Mouse (Mus musculus): ENCODE results near the gene Grm1. TPM values are rescaled to one million over a fixed set of nuclear protein-coding genes. Genes with fewer than 3 reads are reported as not detected.
A peak's percentile ranks its signal among the peaks of the same experiment; 100 is the strongest.

Grm1 gene
- polyA plus RNA-seq, 1 experiment from 2014 or later = not detected

GRCm38 (mm10) chr10:10740729-10741128 is 341.4 kb downstream of the Grm1 start:
- Histone ChIP-seq H3K4me1 (ENCODE audit: control insufficient read depth, low read depth, low read length) (no peaks in the 10 kb centered on the region), H3K27ac (ENCODE audit: low read length) (no peak overlapping the region), H3K9me3 (replicated peaks; ENCODE audit: control insufficient read depth, low read length) (no peaks in the 10 kb centered on the region), H3K36me3 (ENCODE audit: control insufficient read depth, insufficient read depth) (no peaks in the 10 kb centered on the region), H3K4me3 (ENCODE audit: low read depth, low read length) (no peak overlapping the region), H3K4me2 (ENCODE audit: low read depth, low read length) (no peak overlapping the region), H3K27me3 (ENCODE audit: control insufficient read depth, insufficient read depth, low read depth, low read length) (no peaks in the 10 kb centered on the region), H3K9ac (ENCODE audit: low read depth, low read length) (no peak overlapping the region)
- 33% methylated on average over 3 of the region's 3 CpGs for WGBS (ENCODE audit: insufficient replicate concordance)
- ATAC-seq (ENCODE audit: low read depth) = peak; percentile 30; the same call in 1 of the 2 replicates

- 32% methylated on average over 1 of the region's 1 CpGs for whole genome bisulfite sequencing (ENCODE audit: insufficient replicate concordance)
- H3K4me3 ChIP-seq (ENCODE audit: low read depth, low read length) = no peak overlapping the region
- ATAC-seq (ENCODE audit: low read depth) = no peak
- no peaks in the 10 kb centered on the region for H3K36me3 ChIP-seq (ENCODE audit: control insufficient read depth, insufficient read depth)
- H3K27ac ChIP-seq (ENCODE audit: low read length) = no peak overlapping the region
- H3K4me2 ChIP-seq (ENCODE audit: low read depth, low read length) = no peak overlapping the region
- H3K9me3 ChIP-seq (replicated peaks; ENCODE audit: control insufficient read depth, low read length) = no peaks in the 10 kb centered on the region
- H3K4me1 ChIP-seq (ENCODE audit: control insufficient read depth, low read depth, low read length) = no peaks in the 10 kb centered on the region
- H3K9ac ChIP-seq (ENCODE audit: low read depth, low read length) = no peak overlapping the region
- H3K27me3 ChIP-seq (ENCODE audit: control insufficient read depth, insufficient read depth, low read depth, low read length) = no peaks in the 10 kb centered on the region
Observed at GRCm38 (mm10) chr10:10737041-10737681, 345.0 kb downstream of the Grm1 start.

GRCm38 (mm10) chr10:10734561-10734960 is 347.6 kb downstream of the Grm1 start:
- Histone ChIP-seq H3K4me1 (ENCODE audit: control insufficient read depth, low read depth, low read length) (no peaks in the 10 kb centered on the region), H3K27me3 (ENCODE audit: control insufficient read depth, insufficient read depth, low read depth, low read length) (no peaks in the 10 kb centered on the region), H3K9me3 (replicated peaks; ENCODE audit: control insufficient read depth, low read length) (no peaks in the 10 kb centered on the region), H3K4me3 (ENCODE audit: low read depth, low read length) (no peak overlapping the region), H3K9ac (ENCODE audit: low read depth, low read length) (no peak overlapping the region), H3K36me3 (ENCODE audit: control insufficient read depth, insufficient read depth) (no peaks in the 10 kb centered on the region), H3K4me2 (ENCODE audit: low read depth, low read length) (no peak overlapping the region), H3K27ac (ENCODE audit: low read length) (no peak overlapping the region)
- 35% methylated on average over 5 of the region's 5 CpGs for WGBS (ENCODE audit: insufficient replicate concordance)
- no peak for ATAC-seq (ENCODE audit: low read depth)

GRCm38 (mm10) chr10:10733092-10733491 is 349.1 kb downstream of the Grm1 start:
- no peak overlapping the region for H3K27ac ChIP-seq (ENCODE audit: low read length)
- no peak overlapping the region for H3K9ac ChIP-seq (ENCODE audit: low read depth, low read length)
- ATAC-seq (ENCODE audit: low read depth) = peak; percentile 19; the same call in 1 of the 2 replicates
- WGBS (ENCODE audit: insufficient replicate concordance) = 29% methylated on average over 5 of the region's 5 CpGs
- no peaks in the 10 kb centered on the region for H3K27me3 ChIP-seq (ENCODE audit: control insufficient read depth, insufficient read depth, low read depth, low read length)
- H3K4me3 ChIP-seq (ENCODE audit: low read depth, low read length) = no peak overlapping the region
- H3K9me3 ChIP-seq (replicated peaks; ENCODE audit: control insufficient read depth, low read length) = no peaks in the 10 kb centered on the region
- H3K4me1 ChIP-seq (ENCODE audit: control insufficient read depth, low read depth, low read length) = no peaks in the 10 kb centered on the region
- H3K36me3 ChIP-seq (ENCODE audit: control insufficient read depth, insufficient read depth) = no peaks in the 10 kb centered on the region
- no peak overlapping the region for H3K4me2 ChIP-seq (ENCODE audit: low read depth, low read length)

GRCm38 (mm10) chr10:10726501-10726900 is 355.7 kb downstream of the Grm1 start:
- H3K27ac ChIP-seq (ENCODE audit: low read length) = no peak overlapping the region
- 70% methylated on average over 3 of the region's 3 CpGs for WGBS (ENCODE audit: insufficient replicate concordance)
- H3K9ac ChIP-seq (ENCODE audit: low read depth, low read length) = no peak overlapping the region
- H3K4me3 ChIP-seq (ENCODE audit: low read depth, low read length) = no peak overlapping the region
- H3K4me1 ChIP-seq (ENCODE audit: control insufficient read depth, low read depth, low read length) = no peaks in the 10 kb centered on the region
- no peak overlapping the region for H3K4me2 ChIP-seq (ENCODE audit: low read depth, low read length)
- H3K9me3 ChIP-seq (replicated peaks; ENCODE audit: control insufficient read depth, low read length) = no peaks in the 10 kb centered on the region
- no peak for ATAC-seq (ENCODE audit: low read depth)
- H3K27me3 ChIP-seq (ENCODE audit: control insufficient read depth, insufficient read depth, low read depth, low read length) = no peaks in the 10 kb centered on the region
- no peaks in the 10 kb centered on the region for H3K36me3 ChIP-seq (ENCODE audit: control insufficient read depth, insufficient read depth)

GRCm38 (mm10) chr10:10710837-10711236 is 371.3 kb downstream of the Grm1 start:
- WGBS (ENCODE audit: insufficient replicate concordance) = 41% methylated on average over 2 of the region's 2 CpGs
- no peak for ATAC-seq (ENCODE audit: low read depth)
- Histone ChIP-seq H3K27ac (ENCODE audit: low read length) (no peak overlapping the region), H3K4me1 (ENCODE audit: control insufficient read depth, low read depth, low read length) (no peaks in the 10 kb centered on the region), H3K4me2 (ENCODE audit: low read depth, low read length) (no peak overlapping the region), H3K9me3 (replicated peaks; ENCODE audit: control insufficient read depth, low read length) (no peaks in the 10 kb centered on the region), H3K9ac (ENCODE audit: low read depth, low read length) (no peak overlapping the region), H3K27me3 (ENCODE audit: control insufficient read depth, insufficient read depth, low read depth, low read length) (no peaks in the 10 kb centered on the region), H3K4me3 (ENCODE audit: low read depth, low read length) (no peak overlapping the region), H3K36me3 (ENCODE audit: control insufficient read depth, insufficient read depth) (no peaks in the 10 kb centered on the region)

GRCm38 (mm10) chr10:10710359-10710758 is 371.8 kb downstream of the Grm1 start:
- no peak for ATAC-seq (ENCODE audit: low read depth)
- Histone ChIP-seq H3K9me3 (replicated peaks; ENCODE audit: control insufficient read depth, low read length) (no peaks in the 10 kb centered on the region), H3K9ac (ENCODE audit: low read depth, low read length) (no peak overlapping the region), H3K27me3 (ENCODE audit: control insufficient read depth, insufficient read depth, low read depth, low read length) (no peaks in the 10 kb centered on the region), H3K36me3 (ENCODE audit: control insufficient read depth, insufficient read depth) (no peaks in the 10 kb centered on the region), H3K4me2 (ENCODE audit: low read depth, low read length) (no peak overlapping the region), H3K4me3 (ENCODE audit: low read depth, low read length) (no peak overlapping the region), H3K4me1 (ENCODE audit: control insufficient read depth, low read depth, low read length) (no peaks in the 10 kb centered on the region), H3K27ac (ENCODE audit: low read length) (no peak overlapping the region)
- WGBS (ENCODE audit: insufficient replicate concordance) = 57% methylated on average over 2 of the region's 2 CpGs

- Histone ChIP-seq H3K9ac (ENCODE audit: low read depth, low read length) (no peak overlapping the region), H3K4me2 (ENCODE audit: low read depth, low read length) (no peak overlapping the region), H3K36me3 (ENCODE audit: control insufficient read depth, insufficient read depth) (no peaks in the 10 kb centered on the region), H3K27me3 (ENCODE audit: control insufficient read depth, insufficient read depth, low read depth, low read length) (no peaks in the 10 kb centered on the region), H3K4me1 (ENCODE audit: control insufficient read depth, low read depth, low read length) (no peaks in the 10 kb centered on the region), H3K27ac (ENCODE audit: low read length) (no peak overlapping the region), H3K4me3 (ENCODE audit: low read depth, low read length) (no peak overlapping the region), H3K9me3 (replicated peaks; ENCODE audit: control insufficient read depth, low read length) (no peaks in the 10 kb centered on the region)
- no peak for ATAC-seq (ENCODE audit: low read depth)
- 35% methylated on average over 1 of the region's 1 CpGs for WGBS (ENCODE audit: insufficient replicate concordance)
Observed at GRCm38 (mm10) chr10:10708031-10708430, 374.1 kb downstream of the Grm1 start.

GRCm38 (mm10) chr10:10701326-10701725 is 380.8 kb downstream of the Grm1 start:
- Histone ChIP-seq H3K36me3 (ENCODE audit: control insufficient read depth, insufficient read depth) (no peaks in the 10 kb centered on the region), H3K9ac (ENCODE audit: low read depth, low read length) (no peak overlapping the region), H3K4me3 (ENCODE audit: low read depth, low read length) (no peak overlapping the region), H3K4me1 (ENCODE audit: control insufficient read depth, low read depth, low read length) (no peaks in the 10 kb centered on the region), H3K4me2 (ENCODE audit: low read depth, low read length) (no peak overlapping the region), H3K27me3 (ENCODE audit: control insufficient read depth, insufficient read depth, low read depth, low read length) (no peaks in the 10 kb centered on the region), H3K9me3 (replicated peaks; ENCODE audit: control insufficient read depth, low read length) (no peaks in the 10 kb centered on the region), H3K27ac (ENCODE audit: low read length) (no peak overlapping the region)
- ATAC-seq (ENCODE audit: low read depth) = no peak
- 31% methylated on average over 1 of the region's 1 CpGs for WGBS (ENCODE audit: insufficient replicate concordance)

Data from liver, embryonic 16.5 days (tissue).